Mouse (Mus musculus): Measurements from ENCODE around the gene Ybx3. TPM values are rescaled to one million over a fixed set of nuclear protein-coding genes. Genes with fewer than 3 reads are reported as not detected.

Gene Ybx3
- polyA plus RNA-seq, 1 experiment from 2014 or later, result 55.6 TPM

DNA sequence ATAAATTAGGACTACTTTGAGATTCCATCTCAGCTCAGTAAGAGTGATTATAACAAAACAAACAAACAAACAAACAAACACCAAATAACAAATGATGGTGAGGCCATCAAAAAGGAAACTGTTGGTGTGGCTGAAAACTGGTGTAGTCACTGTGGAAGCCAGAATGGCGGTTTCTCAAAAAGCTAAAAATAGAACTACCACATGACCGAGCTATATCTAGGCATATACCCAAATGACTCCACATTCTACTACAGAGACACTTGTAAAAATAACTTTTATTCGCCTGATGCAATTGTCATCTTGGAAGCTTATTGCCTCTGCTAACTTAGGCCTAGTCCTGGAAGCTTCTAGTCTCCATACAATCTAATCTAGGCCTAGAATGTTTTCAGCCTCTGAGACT is 16.0 kb upstream of the Ybx3 start:
- H3K4me3 ChIP-seq (replicated peaks), result no peak overlapping the region
- peaks cover 4% of the 10 kb centered on the region; the same call in 1 of the 2 replicates for H3K27me3 ChIP-seq
- 40% methylated on average over 3 of the region's 3 CpGs for WGBS (ENCODE audit: insufficient replicate concordance)
- H3K4me2 ChIP-seq, result no peak overlapping the region
- no peaks in the 10 kb centered on the region for H3K9me3 ChIP-seq (replicated peaks)
- no peaks in the 10 kb centered on the region for H3K36me3 ChIP-seq (replicated peaks)
- ATAC-seq (ENCODE audit: insufficient read depth), result no peak
- H3K9ac ChIP-seq, result no peak overlapping the region
- H3K27ac ChIP-seq (replicated peaks), result no peak overlapping the region
- H3K4me1 ChIP-seq (replicated peaks), result no peaks in the 10 kb centered on the region

DNA sequence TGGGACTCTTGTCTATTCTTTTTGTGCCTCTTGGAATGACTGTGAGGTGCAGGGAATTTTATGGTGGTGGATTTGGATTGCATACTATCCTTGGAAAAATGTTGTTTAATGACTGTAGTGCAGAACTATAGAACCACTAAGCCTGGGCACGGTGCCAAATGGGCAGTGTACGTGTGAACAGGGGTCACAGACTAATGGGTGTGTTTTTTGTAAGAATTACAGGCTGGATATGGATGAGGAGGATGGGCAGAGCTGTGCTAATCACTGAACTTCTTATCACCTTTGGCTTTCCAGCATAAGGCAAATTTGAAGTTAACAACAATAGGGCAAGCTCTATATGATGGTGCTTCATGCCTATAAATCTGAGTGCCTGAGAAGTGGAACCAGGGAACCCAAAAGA is 14.8 kb upstream of the Ybx3 start:
- no peaks in the 10 kb centered on the region for H3K36me3 ChIP-seq (replicated peaks)
- no peak overlapping the region for H3K4me2 ChIP-seq
- no peak overlapping the region for H3K9ac ChIP-seq
- H3K4me3 ChIP-seq (replicated peaks), result no peak overlapping the region
- ATAC-seq (ENCODE audit: insufficient read depth), result no peak
- no peak overlapping the region for H3K27ac ChIP-seq (replicated peaks)
- WGBS (ENCODE audit: insufficient replicate concordance), result 50% methylated on average over 2 of the region's 2 CpGs
- no peaks in the 10 kb centered on the region for H3K9me3 ChIP-seq (replicated peaks)
- H3K27me3 ChIP-seq, result peaks cover 4% of the 10 kb centered on the region; the same call in 1 of the 2 replicates
- H3K4me1 ChIP-seq (replicated peaks), result no peaks in the 10 kb centered on the region

DNA sequence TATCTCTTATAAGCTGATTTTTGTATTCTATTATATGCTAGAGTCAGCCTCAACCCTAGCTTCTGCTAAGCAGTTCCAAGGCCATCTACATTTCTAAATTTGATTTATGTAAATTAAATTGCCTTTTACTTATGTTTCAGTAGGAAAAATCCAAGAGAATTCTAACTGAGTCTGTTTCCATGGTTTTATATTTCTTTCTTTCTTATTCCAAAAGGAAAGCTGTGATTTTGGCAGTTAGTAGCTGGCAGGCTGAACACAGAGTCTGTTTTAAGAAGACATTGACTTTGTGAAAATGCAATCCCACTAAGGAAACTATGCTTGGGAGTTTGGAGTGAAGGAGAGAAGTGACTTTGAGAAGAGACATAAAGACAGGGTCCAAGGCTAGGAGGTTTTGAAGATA is 14.3 kb upstream of the Ybx3 start:
- H3K4me1 ChIP-seq (replicated peaks), result no peaks in the 10 kb centered on the region
- no peak overlapping the region for H3K27ac ChIP-seq (replicated peaks)
- H3K4me3 ChIP-seq (replicated peaks), result no peak overlapping the region
- H3K27me3 ChIP-seq, result peaks cover 4% of the 10 kb centered on the region; the same call in 1 of the 2 replicates
- H3K4me2 ChIP-seq, result no peak overlapping the region
- no peaks in the 10 kb centered on the region for H3K36me3 ChIP-seq (replicated peaks)
- ATAC-seq (ENCODE audit: insufficient read depth), result no peak
- H3K9me3 ChIP-seq (replicated peaks), result no peaks in the 10 kb centered on the region
- no peak overlapping the region for H3K9ac ChIP-seq

DNA sequence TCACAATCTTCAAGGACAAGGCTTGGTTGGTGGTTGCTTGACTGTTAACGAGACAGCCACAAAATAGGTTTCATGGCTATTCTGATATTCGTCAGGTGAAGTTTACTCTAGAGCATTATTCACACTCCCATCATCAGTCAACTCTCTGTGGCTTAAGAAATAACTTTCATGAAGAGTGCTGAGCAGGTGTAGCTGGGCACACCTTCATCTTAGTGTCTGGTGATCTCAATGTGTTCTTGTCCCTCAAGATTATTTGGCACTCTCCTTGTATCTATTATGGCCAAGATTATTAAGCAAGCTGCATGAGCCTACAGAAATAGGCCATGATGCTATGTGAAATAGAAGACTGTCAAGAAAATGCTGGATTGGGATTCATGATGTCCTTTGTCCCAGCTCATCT is 13.0 kb upstream of the Ybx3 start:
- H3K4me3 ChIP-seq (replicated peaks), result no peak overlapping the region
- ATAC-seq (ENCODE audit: insufficient read depth), result no peak
- H3K4me2 ChIP-seq, result no peak overlapping the region
- peaks cover 4% of the 10 kb centered on the region; the same call in 1 of the 2 replicates for H3K27me3 ChIP-seq
- H3K9ac ChIP-seq, result no peak overlapping the region
- H3K9me3 ChIP-seq (replicated peaks), result no peaks in the 10 kb centered on the region
- H3K4me1 ChIP-seq (replicated peaks), result no peaks in the 10 kb centered on the region
- WGBS (ENCODE audit: insufficient replicate concordance), result 66% methylated on average over 2 of the region's 2 CpGs
- no peak overlapping the region for H3K27ac ChIP-seq (replicated peaks)
- no peaks in the 10 kb centered on the region for H3K36me3 ChIP-seq (replicated peaks)

DNA sequence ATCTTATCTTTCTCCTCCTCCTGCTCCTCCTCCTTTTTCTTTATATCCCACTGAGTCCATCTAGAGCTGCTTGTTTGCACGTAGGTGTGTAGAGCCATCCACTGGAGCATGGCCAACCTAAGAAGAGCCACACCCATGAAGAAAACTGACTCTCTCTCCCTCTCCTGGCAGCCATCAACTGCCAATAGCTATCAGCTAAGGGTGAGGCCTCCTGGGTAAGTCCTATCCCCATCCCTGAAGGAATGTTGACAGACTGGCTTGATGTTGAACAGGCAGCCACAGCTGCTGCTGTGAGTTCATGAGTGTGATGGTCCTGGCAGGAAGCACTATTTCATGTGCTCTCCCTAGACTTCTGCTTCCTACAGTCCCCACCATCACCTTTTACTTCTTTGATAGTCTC is 8.4 kb upstream of the Ybx3 start:
- H3K4me2 ChIP-seq, result no peak overlapping the region
- no peaks in the 10 kb centered on the region for H3K36me3 ChIP-seq (replicated peaks)
- WGBS (ENCODE audit: insufficient replicate concordance), result 43% methylated on average over 1 of the region's 1 CpGs
- peaks cover 4% of the 10 kb centered on the region; the same call in 1 of the 2 replicates for H3K27me3 ChIP-seq
- no peaks in the 10 kb centered on the region for H3K9me3 ChIP-seq (replicated peaks)
- H3K27ac ChIP-seq (replicated peaks), result no peak overlapping the region
- peak; percentile 45 for ATAC-seq (ENCODE audit: insufficient read depth)
- H3K4me1 ChIP-seq (replicated peaks), result peaks cover 5% of the 10 kb centered on the region; the same call in 1 of the 2 replicates
- H3K9ac ChIP-seq, result no peak overlapping the region
- no peak overlapping the region for H3K4me3 ChIP-seq (replicated peaks)

DNA sequence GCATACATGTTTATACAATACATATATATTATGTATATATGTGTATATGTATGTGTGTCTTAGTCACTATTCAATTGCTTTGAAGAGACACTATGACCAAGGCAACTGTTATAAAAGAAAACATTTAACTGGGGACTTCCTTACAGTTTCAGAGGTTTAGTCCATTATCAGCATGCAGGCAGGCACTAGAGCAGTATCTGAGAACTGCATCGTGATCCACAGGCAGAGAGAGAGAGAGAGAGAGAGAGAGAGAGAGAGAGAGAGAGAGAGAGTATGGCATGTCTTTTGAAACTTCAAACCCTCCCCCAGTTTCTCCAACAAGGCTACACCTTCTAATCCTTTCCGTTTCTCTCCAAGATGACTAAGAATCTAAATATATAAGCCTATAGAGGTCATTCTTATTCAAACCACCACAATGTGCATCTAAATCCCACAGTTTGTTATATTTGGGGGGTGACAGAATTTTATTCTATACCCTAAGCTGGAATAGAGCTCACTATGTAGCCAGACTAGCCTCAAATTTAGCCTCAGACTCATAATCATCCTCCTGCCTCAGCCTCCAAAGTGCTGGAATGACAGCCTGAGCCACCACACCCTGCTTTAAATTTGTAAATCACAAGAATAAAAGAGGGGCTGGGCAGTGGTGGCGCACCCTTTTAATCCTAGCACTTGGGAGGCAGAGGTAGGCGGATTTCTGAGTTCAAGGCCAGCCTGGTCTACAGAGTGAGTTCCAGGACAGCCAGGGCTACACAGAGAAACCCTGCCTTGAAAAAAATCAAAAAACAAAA is 5.8 kb upstream of the Ybx3 start:
- Histone ChIP-seq H3K36me3 (replicated peaks) (no peaks in the 10 kb centered on the region), H3K4me1 (replicated peaks) (peaks cover 8% of the 10 kb centered on the region), H3K9ac (no peak overlapping the region), H3K4me3 (replicated peaks) (no peak overlapping the region), H3K27ac (replicated peaks) (no peak overlapping the region), H3K9me3 (replicated peaks) (no peaks in the 10 kb centered on the region), H3K4me2 (no peak overlapping the region), H3K27me3 (no peaks in the 10 kb centered on the region)
- peak; percentile 38; the same call in 1 of the 2 replicates for ATAC-seq (ENCODE audit: insufficient read depth)
- 43% methylated on average over 4 of the region's 4 CpGs for WGBS (ENCODE audit: insufficient replicate concordance)

DNA sequence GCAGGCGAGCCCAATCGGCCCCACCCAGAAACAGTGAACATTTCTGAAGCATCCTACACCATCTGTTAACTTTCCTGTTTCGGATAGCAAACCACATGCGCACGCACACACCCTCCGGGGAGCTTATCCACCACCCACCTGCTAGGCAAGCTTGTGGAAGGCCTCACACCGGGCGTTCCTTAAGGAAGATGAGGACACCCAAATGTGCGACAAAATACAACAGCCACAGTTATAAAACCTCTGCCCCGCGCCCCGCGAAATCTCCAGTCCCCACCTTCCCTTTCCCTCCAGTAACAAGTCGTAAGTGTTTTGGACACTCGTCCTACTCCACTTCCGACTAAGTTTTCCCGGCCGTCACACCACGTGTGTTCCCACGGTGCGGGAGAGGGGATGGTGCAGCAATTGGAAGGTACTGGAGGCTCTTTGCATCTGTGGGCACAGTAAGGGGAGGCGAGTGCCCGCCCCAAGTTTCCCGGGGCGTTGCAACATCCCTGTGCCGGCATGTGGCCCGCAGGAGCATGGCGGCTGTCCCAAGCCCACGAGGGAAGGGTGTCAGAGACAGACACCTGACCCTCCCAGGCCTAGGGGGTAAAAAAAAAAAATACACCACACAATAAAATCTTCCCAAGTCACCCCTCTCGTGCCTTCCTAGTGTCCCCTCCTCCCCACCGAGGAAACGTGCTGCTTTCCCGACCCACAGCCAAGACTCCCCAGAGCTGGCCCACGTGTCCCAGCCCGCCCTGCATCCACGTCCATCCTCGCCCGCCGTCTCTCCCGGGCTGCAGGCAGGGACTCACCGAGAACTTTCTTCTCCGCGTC is 846 bp downstream of the Ybx3 start:
- H3K4me1 ChIP-seq (replicated peaks), result peaks cover 51% of the 10 kb centered on the region
- peaks cover 10% of the 10 kb centered on the region for H3K36me3 ChIP-seq (replicated peaks)
- H3K27me3 ChIP-seq, result no peaks in the 10 kb centered on the region
- H3K4me3 ChIP-seq (replicated peaks), result peak overlapping the region; percentile 95
- peak overlapping the region; percentile 95 for H3K9ac ChIP-seq
- peak; percentile 88 for ATAC-seq (ENCODE audit: insufficient read depth)
- H3K9me3 ChIP-seq (replicated peaks), result no peaks in the 10 kb centered on the region
- WGBS (ENCODE audit: insufficient replicate concordance), result under 1% methylated on average over 43 of the region's 43 CpGs
- peak overlapping the region; percentile 84 for H3K4me2 ChIP-seq
- peak overlapping the region; percentile 95 for H3K27ac ChIP-seq (replicated peaks)

DNA sequence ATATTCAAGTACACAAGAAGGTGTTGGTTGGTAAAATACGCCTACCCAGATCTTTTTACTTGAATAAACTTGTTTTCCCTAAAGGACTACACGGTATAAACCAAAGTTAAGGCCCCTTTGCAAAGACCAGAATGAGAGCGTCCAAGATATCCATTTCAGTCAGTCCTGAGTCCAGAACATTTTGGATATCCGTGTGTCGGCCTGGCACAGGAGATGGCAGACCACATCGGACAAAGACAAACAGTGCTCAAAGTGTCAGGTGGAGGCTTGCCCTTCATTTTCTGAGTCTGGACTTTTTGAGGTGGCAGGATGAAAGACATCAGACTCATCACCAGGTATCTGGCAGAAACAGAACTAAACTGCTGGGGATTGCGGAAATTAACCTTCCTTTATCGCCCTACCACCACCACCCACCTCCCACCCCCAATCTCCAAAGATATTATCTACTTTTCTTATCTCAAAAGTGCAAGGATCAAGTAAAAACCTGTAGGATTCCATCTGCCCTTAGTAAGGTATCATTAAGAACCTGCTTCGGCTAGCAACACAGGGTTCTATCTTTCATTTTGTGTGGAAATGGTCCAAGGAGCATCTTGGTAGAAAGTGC is 1.8 kb downstream of the Ybx3 start:
- Histone ChIP-seq H3K4me1 (replicated peaks) (peaks cover 55% of the 10 kb centered on the region), H3K4me3 (replicated peaks) (peak overlapping the region; percentile 95), H3K9me3 (replicated peaks) (no peaks in the 10 kb centered on the region), H3K9ac (peak overlapping the region; percentile 95), H3K27ac (replicated peaks) (peak overlapping the region; percentile 95), H3K36me3 (replicated peaks) (peaks cover 19% of the 10 kb centered on the region), H3K27me3 (no peaks in the 10 kb centered on the region), H3K4me2 (peak overlapping the region; percentile 84)
- WGBS (ENCODE audit: insufficient replicate concordance), result 13% methylated on average over 9 of the region's 9 CpGs
- no peak for ATAC-seq (ENCODE audit: insufficient read depth)

DNA sequence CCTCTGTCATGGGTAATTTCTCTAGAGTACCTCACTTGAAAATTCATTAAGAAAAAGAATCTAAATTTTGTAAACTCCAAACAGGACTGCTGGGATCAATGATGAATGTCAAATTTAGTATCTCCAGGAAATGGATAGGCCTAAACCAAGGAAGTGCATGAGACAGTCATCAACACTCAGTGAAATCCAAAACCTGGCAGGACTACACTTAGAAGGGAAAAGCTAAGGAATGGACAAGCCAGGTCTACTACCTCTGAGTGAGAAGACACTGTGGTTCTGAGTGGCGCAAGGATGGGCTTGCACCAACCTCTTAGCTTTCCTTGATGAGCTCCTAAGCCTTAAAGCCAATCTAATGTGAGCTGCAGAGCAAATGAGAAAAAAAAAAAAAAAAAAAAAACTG is 2.8 kb downstream of the Ybx3 start:
- no peak for ATAC-seq (ENCODE audit: insufficient read depth)
- H3K4me1 ChIP-seq (replicated peaks), result peaks cover 55% of the 10 kb centered on the region
- peak overlapping the region; percentile 26 for H3K9ac ChIP-seq
- peak overlapping the region; percentile 84 for H3K4me2 ChIP-seq
- 81% methylated on average over 1 of the region's 1 CpGs for WGBS (ENCODE audit: insufficient replicate concordance)
- H3K27ac ChIP-seq (replicated peaks), result peak overlapping the region; percentile 63
- no peaks in the 10 kb centered on the region for H3K27me3 ChIP-seq
- H3K36me3 ChIP-seq (replicated peaks), result peaks cover 29% of the 10 kb centered on the region
- no peaks in the 10 kb centered on the region for H3K9me3 ChIP-seq (replicated peaks)
- H3K4me3 ChIP-seq (replicated peaks), result peak overlapping the region; percentile 95

DNA sequence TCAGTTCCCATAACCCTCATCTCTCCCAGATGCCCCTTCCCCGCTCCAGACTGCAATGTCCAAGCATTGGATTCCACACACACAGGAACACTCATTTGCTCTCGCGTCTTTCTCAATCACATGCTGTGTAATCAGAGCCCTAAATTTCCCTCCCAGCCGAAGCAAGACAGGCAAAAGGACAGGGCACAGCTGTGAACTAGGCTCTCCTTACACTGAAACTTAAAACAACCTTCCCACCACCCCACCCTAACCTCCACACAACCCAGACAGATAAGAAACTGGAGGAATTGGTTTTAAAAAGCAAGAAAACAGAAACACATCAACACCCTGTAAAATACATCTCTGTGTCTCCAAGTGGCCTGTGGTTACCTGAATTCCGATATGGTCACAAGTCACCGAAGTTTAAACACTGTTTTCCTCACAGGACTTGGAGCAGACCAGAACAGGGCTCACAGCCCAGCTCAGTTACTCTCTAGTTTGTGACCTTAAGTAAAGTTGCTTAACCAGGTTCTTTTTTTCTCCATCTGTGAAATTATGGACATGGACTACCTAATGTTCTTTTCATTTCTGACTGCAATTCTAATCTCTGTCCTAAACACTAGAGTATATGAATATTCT is 4.5 kb downstream of the Ybx3 start:
- H3K9ac ChIP-seq, result peak overlapping the region; percentile 42
- ATAC-seq (ENCODE audit: insufficient read depth), result no peak
- H3K9me3 ChIP-seq (replicated peaks), result no peaks in the 10 kb centered on the region
- H3K4me1 ChIP-seq (replicated peaks), result peaks cover 50% of the 10 kb centered on the region
- peak overlapping the region; percentile 30; the same call in 1 of the 2 replicates for H3K4me3 ChIP-seq (replicated peaks)
- 48% methylated on average over 6 of the region's 6 CpGs for WGBS (ENCODE audit: insufficient replicate concordance)
- H3K36me3 ChIP-seq (replicated peaks), result peaks cover 46% of the 10 kb centered on the region
- H3K4me2 ChIP-seq, result peak overlapping the region; percentile 84
- no peaks in the 10 kb centered on the region for H3K27me3 ChIP-seq
- peak overlapping the region; percentile 73 for H3K27ac ChIP-seq (replicated peaks)

DNA sequence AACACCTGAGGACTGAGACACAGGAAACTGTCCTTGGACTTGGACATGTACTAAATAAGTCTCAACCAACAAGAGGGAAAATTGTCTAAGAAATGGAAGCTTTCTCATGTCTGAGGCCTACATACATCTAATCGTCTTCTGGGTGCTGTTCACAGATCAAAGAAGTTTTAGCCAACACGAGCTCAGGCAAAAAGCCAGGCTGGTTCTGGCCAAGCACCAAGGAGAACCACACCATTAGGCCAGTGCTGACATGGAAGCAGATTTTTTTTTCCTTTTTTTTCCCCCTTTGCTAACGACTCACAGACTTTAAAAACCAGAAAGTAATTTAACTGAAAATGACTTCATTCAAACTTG is 5.3 kb downstream of the Ybx3 start:
- peaks cover 55% of the 10 kb centered on the region for H3K36me3 ChIP-seq (replicated peaks)
- 70% methylated on average over 3 of the region's 3 CpGs for WGBS (ENCODE audit: insufficient replicate concordance)
- H3K9me3 ChIP-seq (replicated peaks), result no peaks in the 10 kb centered on the region
- no peak for ATAC-seq (ENCODE audit: insufficient read depth)
- H3K9ac ChIP-seq, result no peak overlapping the region
- H3K27me3 ChIP-seq, result no peaks in the 10 kb centered on the region
- H3K27ac ChIP-seq (replicated peaks), result no peak overlapping the region
- peaks cover 47% of the 10 kb centered on the region for H3K4me1 ChIP-seq (replicated peaks)
- H3K4me3 ChIP-seq (replicated peaks), result no peak overlapping the region
- H3K4me2 ChIP-seq, result peak overlapping the region; percentile 84; the same call in 1 of the 2 replicates
